Mouse (Mus musculus): ENCODE results near the gene Fnbp4. TPM values are rescaled to one million over a fixed set of nuclear protein-coding genes. Genes with fewer than 3 reads are reported as not detected.

Gene Fnbp4
- 84.0 and 97.5 TPM in 2 replicates for polyA plus RNA-seq (2012; ENCODE audit: low replicate concordance)

DNA sequence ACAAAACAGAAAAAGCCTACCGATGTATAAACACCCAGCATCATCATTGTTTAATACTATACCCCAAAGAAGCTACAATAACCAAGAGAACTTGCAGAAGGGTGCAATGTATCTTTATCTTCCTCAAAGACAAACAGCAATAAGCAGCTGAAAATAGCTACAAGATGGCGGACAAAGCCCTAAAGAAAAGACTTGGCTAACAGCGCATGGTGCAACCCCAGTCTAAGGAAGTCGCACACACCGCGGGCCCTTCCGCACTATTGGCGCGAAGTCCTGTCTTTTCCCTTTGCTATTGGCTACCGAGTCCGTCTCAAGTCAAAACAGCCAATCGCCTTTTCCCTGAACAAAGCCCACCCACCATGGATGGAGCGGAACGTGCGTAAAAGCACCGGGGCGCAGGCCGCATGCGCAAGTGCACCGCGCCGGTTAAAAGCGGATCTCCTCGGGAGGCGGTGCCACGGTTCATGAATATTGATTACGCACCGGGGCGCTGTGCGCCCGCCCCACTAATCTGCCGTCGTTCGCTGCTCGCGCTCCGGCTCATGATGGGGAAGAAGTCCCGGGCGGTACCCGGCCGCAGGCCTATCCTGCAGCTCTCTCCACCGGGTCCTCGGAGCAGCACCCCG, at the start of gene Fnbp4:
Gene Fnbp4 (plus strand): TSS at position 318 of the 626 bp plus-strand sequence.

DNA sequence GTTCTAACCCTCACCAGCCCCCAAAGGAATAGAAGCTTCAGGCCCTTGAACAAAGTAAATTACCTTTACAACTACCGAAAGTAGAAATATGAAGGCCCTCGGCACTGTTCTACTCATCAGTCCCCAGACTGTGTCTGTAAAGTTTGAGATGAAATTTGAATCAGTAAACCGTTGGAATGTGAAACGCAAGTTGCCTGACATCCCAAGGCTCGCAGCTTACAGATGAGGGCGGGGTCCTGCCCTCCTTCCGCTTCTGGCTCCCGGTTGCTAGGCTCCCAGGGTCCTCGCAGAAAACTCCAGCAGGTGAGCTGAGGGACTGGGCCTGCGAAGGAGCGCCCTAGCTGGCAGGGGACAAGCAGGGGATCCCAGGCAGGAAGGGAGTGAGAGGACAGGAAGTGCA, 37.3 kb downstream of the Fnbp4 start, which contains the start of gene Agbl2:
Gene Agbl2 (plus strand): TSS at position 270 of the 400 bp plus-strand sequence.

Other genes starting within 250 kb of the Fnbp4 start
- 10.2 and 10.6 TPM in 2 replicates for gene Ptprj, start 164.7 kb upstream of the Fnbp4 start, polyA plus RNA-seq (2012; ENCODE audit: low replicate concordance)
- gene Nup160, start 68.2 kb upstream of the Fnbp4 start, polyA plus RNA-seq (2012; ENCODE audit: low replicate concordance): 3.3 and 6.8 TPM in 2 replicates
- not detected in 2 replicates for gene Agbl2, start 37.4 kb downstream of the Fnbp4 start, polyA plus RNA-seq (2012; ENCODE audit: low replicate concordance)
- 3.2 and 9.3 TPM in 2 replicates for gene Mtch2, start 101.8 kb downstream of the Fnbp4 start, polyA plus RNA-seq (2012; ENCODE audit: low replicate concordance)
- gene C1qtnf4, start 140.5 kb downstream of the Fnbp4 start, polyA plus RNA-seq (2012; ENCODE audit: low replicate concordance): 3.0 and 5.9 TPM in 2 replicates
- gene Kbtbd4, start 159.4 kb downstream of the Fnbp4 start, polyA plus RNA-seq (2012; ENCODE audit: low replicate concordance): 2.3 and 5.1 TPM in 2 replicates
- 49.3 and 59.5 TPM in 2 replicates for gene Ndufs3, start 159.5 kb downstream of the Fnbp4 start, polyA plus RNA-seq (2012; ENCODE audit: low replicate concordance)
- gene Celf1, start 195.0 kb downstream of the Fnbp4 start, polyA plus RNA-seq (2012; ENCODE audit: low replicate concordance): 48.4 and 67.4 TPM in 2 replicates